Mouse (Mus musculus): Measurements from ENCODE around the gene Zfp266. TPM values are rescaled to one million over a fixed set of nuclear protein-coding genes. Genes with fewer than 3 reads are reported as not detected.

Gene Zfp266
- polyA plus RNA-seq, 2 experiments: 5.0 to 8.7 TPM

DNA sequence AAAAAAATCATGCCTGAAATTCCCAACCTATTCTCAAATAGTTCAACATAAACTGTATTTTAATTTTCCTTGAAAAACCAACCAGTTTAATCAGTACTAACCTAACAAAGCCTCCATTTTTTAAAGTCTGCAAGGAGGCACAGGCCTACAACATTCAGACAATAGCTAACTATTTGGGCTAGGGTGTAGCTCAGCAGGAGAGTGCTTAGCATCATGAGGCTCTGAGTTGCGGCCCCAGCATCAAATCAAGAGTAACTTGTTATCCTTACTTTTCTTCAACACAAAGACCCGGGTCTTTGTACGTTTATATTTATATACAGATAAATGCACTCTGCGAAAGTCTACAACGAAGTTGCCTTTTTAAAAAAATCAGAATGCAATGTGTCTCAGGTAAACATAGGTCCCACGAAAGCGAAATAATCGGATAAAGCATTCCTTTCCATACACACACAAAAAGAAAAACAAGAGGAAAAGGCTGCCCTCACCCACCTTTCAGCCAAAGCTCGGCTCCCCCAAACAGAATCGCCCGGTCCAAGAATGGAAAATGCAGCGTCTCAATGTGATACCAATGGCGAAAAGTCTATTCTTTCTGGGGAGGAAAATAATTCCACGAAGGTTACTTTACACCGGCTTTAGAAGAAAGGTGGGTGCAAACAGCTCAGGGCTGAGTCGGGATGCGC, 546 bp downstream of the Zfp266 start:
- Histone ChIP-seq H3K9ac (replicated peaks) (peak overlapping the region; percentile 95), H3K4me1 (replicated peaks; ENCODE audit: control insufficient read depth in 2 of 2, insufficient read depth in 2 of 2, low read length in 1 of 2) (peaks cover 4 to 14% of the 10 kb centered on the region in 2 experiments), H3K36me3 (replicated peaks; ENCODE audit: control insufficient read depth, insufficient read depth, low read depth) (peaks cover 8% of the 10 kb centered on the region; the same call in 1 of the 2 replicates), H3K9me3 (ENCODE audit: control insufficient read depth, low read length) (no peaks in the 10 kb centered on the region), H3K4me2 (ENCODE audit: low read depth) (peak overlapping the region; percentile 93), H3K27ac (peak overlapping the region; percentile 77), H3K27me3 (ENCODE audit: control insufficient read depth, insufficient read depth, low read length) (no peaks in the 10 kb centered on the region), H3K4me3 (ENCODE audit: insufficient read depth in 1 of 2, low read depth in 2 of 2, low read length in 2 of 2) (peak overlapping the region; percentile 97 to 99)
- TF ChIP-seq EP300 (IDR thresholded peaks at IDR 0.05; ENCODE audit: low read depth) (no peak), CTCF (IDR thresholded peaks at IDR 0.05; ENCODE audit: low read depth) (no peak)
- DNase-seq (ENCODE audit: low read depth in 3 of 3, low spot score in 3 of 3) (peak in 1 of 3 experiments; percentile 11), ATAC-seq (ENCODE audit: insufficient read depth) (no peak)
- under 1% methylated on average over 17 of the region's 17 CpGs for WGBS (ENCODE audit: insufficient replicate concordance)

- H3K4me1 ChIP-seq (replicated peaks; ENCODE audit: control insufficient read depth in 2 of 2, insufficient read depth in 2 of 2, low read length in 1 of 2): peaks cover 4 to 13% of the 10 kb centered on the region in 2 experiments
- peaks cover 8% of the 10 kb centered on the region; the same call in 1 of the 2 replicates for H3K36me3 ChIP-seq (replicated peaks; ENCODE audit: control insufficient read depth, insufficient read depth, low read depth)
- no peak for TF ChIP-seq CTCF (IDR thresholded peaks at IDR 0.05; ENCODE audit: low read depth)
- no peak for TF ChIP-seq EP300 (IDR thresholded peaks at IDR 0.05; ENCODE audit: low read depth)
- peak overlapping the region; percentile 35 for H3K9ac ChIP-seq (replicated peaks)
- no peaks in the 10 kb centered on the region for H3K27me3 ChIP-seq (ENCODE audit: control insufficient read depth, insufficient read depth, low read length)
- WGBS (ENCODE audit: insufficient replicate concordance): 28% methylated on average over 4 of the region's 4 CpGs
- no peak overlapping the region for H3K27ac ChIP-seq
- no peaks in the 10 kb centered on the region for H3K9me3 ChIP-seq (ENCODE audit: control insufficient read depth, low read length)
- H3K4me2 ChIP-seq (ENCODE audit: low read depth): peak overlapping the region; percentile 62
- no peak for ATAC-seq (ENCODE audit: insufficient read depth)
- no peak for DNase-seq (ENCODE audit: low read depth in 3 of 3, low spot score in 3 of 3)
- H3K4me3 ChIP-seq (ENCODE audit: insufficient read depth in 1 of 2, low read depth in 2 of 2, low read length in 2 of 2): peak overlapping the region; percentile 36 to 51; a peak in 3 of 4 replicates
Observed at GRCm38 (mm10) chr9:20519949-20520348, 1.3 kb downstream of the Zfp266 start.

- Histone ChIP-seq H3K27ac (no peak overlapping the region), H3K9ac (replicated peaks) (no peak overlapping the region), H3K27me3 (ENCODE audit: control insufficient read depth, insufficient read depth, low read length) (no peaks in the 10 kb centered on the region), H3K4me2 (ENCODE audit: low read depth) (no peak overlapping the region), H3K36me3 (replicated peaks; ENCODE audit: control insufficient read depth, insufficient read depth, low read depth) (peaks cover 8% of the 10 kb centered on the region; the same call in 1 of the 2 replicates), H3K9me3 (ENCODE audit: control insufficient read depth, low read length) (no peaks in the 10 kb centered on the region), H3K4me3 (ENCODE audit: insufficient read depth in 1 of 2, low read depth in 2 of 2, low read length in 2 of 2) (no peak overlapping the region), H3K4me1 (replicated peaks; ENCODE audit: control insufficient read depth in 2 of 2, insufficient read depth in 2 of 2, low read length in 1 of 2) (peaks cover 8 to 22% of the 10 kb centered on the region in 2 experiments)
- WGBS (ENCODE audit: insufficient replicate concordance): 70% methylated on average over 4 of the region's 4 CpGs
- no peak for DNase-seq (ENCODE audit: low read depth in 3 of 3, low spot score in 3 of 3)
- TF ChIP-seq EP300 (IDR thresholded peaks at IDR 0.05; ENCODE audit: low read depth): no peak
- ATAC-seq (ENCODE audit: insufficient read depth): no peak
Observed at GRCm38 (mm10) chr9:20518708-20519107, 2.5 kb downstream of the Zfp266 start.

- TF ChIP-seq CTCF (IDR thresholded peaks at IDR 0.05; ENCODE audit: low read depth): no peak
- no peak for TF ChIP-seq EP300 (IDR thresholded peaks at IDR 0.05; ENCODE audit: low read depth)
- peaks cover 8 to 25% of the 10 kb centered on the region in 2 experiments for H3K4me1 ChIP-seq (replicated peaks; ENCODE audit: control insufficient read depth in 2 of 2, insufficient read depth in 2 of 2, low read length in 1 of 2)
- 91% methylated on average over 1 of the region's 1 CpGs for WGBS (ENCODE audit: insufficient replicate concordance)
- no peaks in the 10 kb centered on the region for H3K27me3 ChIP-seq (ENCODE audit: control insufficient read depth, insufficient read depth, low read length)
- no peak overlapping the region for H3K27ac ChIP-seq
- H3K4me2 ChIP-seq (ENCODE audit: low read depth): no peak overlapping the region
- ATAC-seq (ENCODE audit: insufficient read depth) (no peak), DNase-seq (ENCODE audit: low read depth in 3 of 3, low spot score in 3 of 3) (no peak)
- H3K9ac ChIP-seq (replicated peaks): no peak overlapping the region
- H3K9me3 ChIP-seq (ENCODE audit: control insufficient read depth, low read length): no peaks in the 10 kb centered on the region
- H3K4me3 ChIP-seq (ENCODE audit: insufficient read depth in 1 of 2, low read depth in 2 of 2, low read length in 2 of 2): no peak overlapping the region
- H3K36me3 ChIP-seq (replicated peaks; ENCODE audit: control insufficient read depth, insufficient read depth, low read depth): peaks cover 8% of the 10 kb centered on the region; the same call in 1 of the 2 replicates
Observed at GRCm38 (mm10) chr9:20517727-20518126, 3.5 kb downstream of the Zfp266 start.

GRCm38 (mm10) chr9:20514016-20514415, 7.2 kb downstream of the Zfp266 start:
- WGBS (ENCODE audit: insufficient replicate concordance): 79% methylated on average over 3 of the region's 3 CpGs
- peaks cover 9 to 32% of the 10 kb centered on the region in 2 experiments for H3K4me1 ChIP-seq (replicated peaks; ENCODE audit: control insufficient read depth in 2 of 2, insufficient read depth in 2 of 2, low read length in 1 of 2)
- DNase-seq (ENCODE audit: low read depth in 3 of 3, low spot score in 3 of 3) (no peak), ATAC-seq (ENCODE audit: insufficient read depth) (0 out of 2 replicates have a peak, but pooled peaks have one; percentile 15)
- peaks cover 8% of the 10 kb centered on the region; the same call in 1 of the 2 replicates for H3K36me3 ChIP-seq (replicated peaks; ENCODE audit: control insufficient read depth, insufficient read depth, low read depth)
- H3K9ac ChIP-seq (replicated peaks): no peak overlapping the region
- no peak overlapping the region for H3K4me3 ChIP-seq (ENCODE audit: insufficient read depth in 1 of 2, low read depth in 2 of 2, low read length in 2 of 2)
- H3K27me3 ChIP-seq (ENCODE audit: control insufficient read depth, insufficient read depth, low read length): no peaks in the 10 kb centered on the region
- TF ChIP-seq EP300 (IDR thresholded peaks at IDR 0.05; ENCODE audit: low read depth): no peak
- TF ChIP-seq CTCF (IDR thresholded peaks at IDR 0.05; ENCODE audit: low read depth): no peak
- no peaks in the 10 kb centered on the region for H3K9me3 ChIP-seq (ENCODE audit: control insufficient read depth, low read length)
- H3K27ac ChIP-seq: no peak overlapping the region
- H3K4me2 ChIP-seq (ENCODE audit: low read depth): no peak overlapping the region
